Mouse (Mus musculus): ENCODE results near the gene Ahnak. TPM values are rescaled to one million over a fixed set of nuclear protein-coding genes. Genes with fewer than 3 reads are reported as not detected.
"Not testable (repeated sequence)": the region's sequence is repeated elsewhere in the genome, so short reads cannot be mapped to it uniquely, and the experiment has no call there.

Gene Ahnak
- polyA plus RNA-seq, 1 experiment from 2014 or later, result 3.0 TPM

DNA sequence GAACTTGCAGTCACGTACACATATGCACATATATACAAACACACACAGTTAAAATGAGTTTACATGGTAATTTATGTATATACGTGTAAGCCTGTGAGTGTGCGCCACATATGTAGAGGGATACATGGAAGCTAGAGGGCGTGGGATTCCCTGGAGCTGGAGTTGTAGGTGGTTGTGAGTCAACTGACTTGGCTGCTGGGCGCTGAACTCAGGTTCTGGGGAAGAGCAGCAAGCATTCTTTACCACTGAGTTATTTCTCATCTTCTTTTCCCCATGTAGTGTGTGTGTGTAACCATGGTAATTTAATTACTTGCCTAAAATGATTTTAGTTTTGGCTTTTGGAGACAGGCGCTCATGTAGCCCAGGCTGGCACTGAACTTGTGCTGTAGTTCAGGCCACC is 7.5 kb downstream of the Ahnak start:
- Histone ChIP-seq H3K4me3 (replicated peaks) (no peak overlapping the region), H3K27ac (replicated peaks) (no peak overlapping the region)

DNA sequence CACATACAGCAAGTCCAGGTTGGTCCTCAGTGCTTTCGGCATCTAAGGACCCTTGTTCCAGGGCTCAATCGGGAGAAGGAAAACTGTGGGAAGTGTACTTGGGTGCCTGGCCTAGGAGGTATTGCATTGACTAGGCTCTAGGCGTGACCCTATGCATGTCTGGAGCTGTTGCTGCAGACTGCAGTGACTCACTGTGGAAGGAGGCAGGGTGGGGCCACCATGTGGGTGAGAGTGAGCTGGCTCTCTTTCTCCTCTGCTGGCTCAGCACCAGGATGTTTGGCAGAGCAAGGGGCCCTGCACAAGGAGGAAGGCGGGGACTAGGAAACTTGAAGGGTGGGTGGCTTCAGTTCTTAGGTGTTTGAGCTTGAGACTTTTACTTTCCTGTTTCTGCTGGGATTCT is 8.5 kb downstream of the Ahnak start:
- 0 out of 2 replicates have a peak overlapping the region, but pooled peaks have one; percentile 19 for H3K27ac ChIP-seq (replicated peaks)
- 0 out of 2 replicates have a peak overlapping the region, but pooled peaks have one; percentile 1 for H3K4me2 ChIP-seq
- 37% methylated on average over 4 of the region's 4 CpGs for WGBS (ENCODE audit: insufficient replicate concordance)
- H3K27me3 ChIP-seq, result no peaks in the 10 kb centered on the region
- H3K4me1 ChIP-seq (replicated peaks), result peaks cover 31% of the 10 kb centered on the region
- no peaks in the 10 kb centered on the region for H3K9me3 ChIP-seq (replicated peaks)
- H3K4me3 ChIP-seq (replicated peaks), result no peak overlapping the region
- H3K9ac ChIP-seq, result no peak overlapping the region
- no peaks in the 10 kb centered on the region for H3K36me3 ChIP-seq (replicated peaks)
- peak; percentile 66 for ATAC-seq (ENCODE audit: insufficient read depth)

More for the DNA sequence above, 7.5 kb downstream of the Ahnak start:
- Histone ChIP-seq H3K4me2 (no peak overlapping the region), H3K9ac (no peak overlapping the region), H3K9me3 (replicated peaks) (no peaks in the 10 kb centered on the region), H3K36me3 (replicated peaks) (no peaks in the 10 kb centered on the region), H3K27me3 (peaks cover 8% of the 10 kb centered on the region; the same call in 1 of the 2 replicates), H3K4me1 (replicated peaks) (peaks cover 36% of the 10 kb centered on the region)
- WGBS (ENCODE audit: insufficient replicate concordance), result 72% methylated on average over 6 of the region's 6 CpGs
- no peak for ATAC-seq (ENCODE audit: insufficient read depth)

DNA sequence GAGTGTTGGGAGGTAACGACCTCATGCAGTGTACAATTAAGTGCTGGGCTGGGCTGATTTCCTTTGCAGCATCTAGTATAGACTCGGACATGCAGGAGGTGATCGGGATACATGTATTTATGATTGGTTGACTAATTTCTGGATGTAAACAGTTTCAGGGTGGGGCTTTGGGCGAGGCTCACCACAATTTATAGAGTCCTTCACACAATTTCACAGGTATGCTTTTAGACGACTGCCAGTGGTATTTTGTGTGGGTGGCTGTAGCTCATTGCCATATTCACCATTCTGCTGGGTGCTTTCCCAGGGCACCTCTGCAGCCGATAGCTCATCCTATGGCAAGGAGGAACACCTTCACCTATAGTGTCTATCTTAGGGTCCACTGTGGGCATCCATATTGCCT is 9.5 kb downstream of the Ahnak start:
- Histone ChIP-seq H3K4me2 (no peak overlapping the region), H3K4me3 (replicated peaks) (no peak overlapping the region)
- ATAC-seq (ENCODE audit: insufficient read depth), result no peak

DNA sequence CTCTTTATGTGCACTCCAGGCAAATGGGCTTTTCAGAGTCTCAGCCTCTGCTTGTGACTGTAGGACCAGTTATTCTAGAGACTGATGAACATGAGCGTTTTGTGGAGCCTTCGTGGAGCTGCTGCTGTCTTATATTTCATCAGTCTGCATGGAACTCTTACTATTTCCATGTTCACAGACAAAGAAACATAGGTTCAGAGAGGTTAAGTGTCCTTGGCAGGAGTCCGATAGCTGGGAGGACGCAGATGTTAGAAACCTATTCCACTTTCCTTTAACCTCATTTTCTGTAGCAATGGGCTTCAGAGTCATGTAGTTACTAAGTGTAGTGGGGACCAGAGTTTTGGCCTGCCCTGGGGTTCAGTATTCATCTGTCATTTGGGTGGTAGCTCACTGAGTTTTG is 10.1 kb downstream of the Ahnak start:
- Histone ChIP-seq H3K27ac (replicated peaks) (no peak overlapping the region), H3K36me3 (replicated peaks) (no peaks in the 10 kb centered on the region), H3K9me3 (replicated peaks) (no peaks in the 10 kb centered on the region), H3K4me2 (no peak overlapping the region), H3K4me1 (replicated peaks) (peaks cover 21% of the 10 kb centered on the region), H3K4me3 (replicated peaks) (no peak overlapping the region), H3K27me3 (no peaks in the 10 kb centered on the region), H3K9ac (no peak overlapping the region)
- WGBS (ENCODE audit: insufficient replicate concordance), result 75% methylated on average over 4 of the region's 4 CpGs
- ATAC-seq (ENCODE audit: insufficient read depth), result no peak

More for the DNA sequence above, 9.5 kb downstream of the Ahnak start:
- Histone ChIP-seq H3K9me3 (replicated peaks) (no peaks in the 10 kb centered on the region), H3K27ac (replicated peaks) (no peak overlapping the region), H3K9ac (no peak overlapping the region), H3K4me1 (replicated peaks) (peaks cover 21% of the 10 kb centered on the region), H3K27me3 (no peaks in the 10 kb centered on the region), H3K36me3 (replicated peaks) (no peaks in the 10 kb centered on the region)
- 67% methylated on average over 6 of the region's 6 CpGs for WGBS (ENCODE audit: insufficient replicate concordance)

DNA sequence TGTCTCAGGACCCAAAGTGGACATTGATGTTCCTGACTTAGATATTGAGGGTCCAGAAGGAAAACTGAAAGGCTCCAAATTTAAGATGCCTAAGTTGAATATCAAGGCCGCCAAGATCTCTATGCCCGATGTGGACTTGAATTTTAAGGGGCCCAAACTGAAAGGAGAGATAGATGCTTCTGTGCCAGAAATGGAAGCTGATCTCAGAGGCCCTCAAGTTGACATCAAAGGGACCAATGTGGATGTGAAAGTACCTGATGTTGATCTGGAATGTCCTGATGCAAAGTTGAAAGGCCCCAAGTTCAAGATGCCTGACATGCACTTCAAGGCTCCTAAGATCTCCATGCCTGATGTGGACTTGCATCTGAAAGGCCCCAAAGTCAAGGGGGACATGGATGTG is 17.8 kb downstream of the Ahnak start:
- 74% methylated on average over 2 of the region's 2 CpGs for WGBS (ENCODE audit: insufficient replicate concordance)
- not testable (repeated sequence) for H3K27me3 ChIP-seq; H3K27ac ChIP-seq (replicated peaks); H3K4me2 ChIP-seq; H3K36me3 ChIP-seq (replicated peaks); H3K9ac ChIP-seq; H3K4me3 ChIP-seq (replicated peaks); H3K9me3 ChIP-seq (replicated peaks); H3K4me1 ChIP-seq (replicated peaks); ATAC-seq (ENCODE audit: insufficient read depth)

DNA sequence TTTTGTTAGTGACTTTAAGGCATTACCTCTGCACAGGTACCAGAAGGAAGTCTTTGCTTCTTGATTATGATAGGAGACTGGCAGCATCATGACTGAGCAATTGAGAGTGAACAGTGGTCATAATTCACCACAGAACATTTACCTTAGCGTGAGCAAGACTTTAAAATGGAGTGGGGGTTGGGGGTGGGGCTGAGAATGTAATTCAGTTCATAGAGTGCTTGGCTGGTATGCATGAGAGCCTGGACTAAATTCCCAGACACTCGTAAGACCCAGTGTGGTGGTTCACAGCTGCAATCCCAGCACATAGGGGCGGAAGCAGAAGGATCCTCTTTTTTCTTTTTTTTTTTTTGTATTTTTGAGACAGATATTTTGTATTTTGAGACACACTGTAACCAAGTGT is 30.2 kb downstream of the Ahnak start:
- H3K4me3 ChIP-seq (replicated peaks), result no peak overlapping the region
- no peak overlapping the region for H3K4me2 ChIP-seq
- WGBS (ENCODE audit: insufficient replicate concordance), result 57% methylated on average over 3 of the region's 3 CpGs
- no peaks in the 10 kb centered on the region for H3K36me3 ChIP-seq (replicated peaks)
- H3K27me3 ChIP-seq, result no peaks in the 10 kb centered on the region; the same call in 1 of the 2 replicates
- no peaks in the 10 kb centered on the region for H3K9me3 ChIP-seq (replicated peaks)
- H3K4me1 ChIP-seq (replicated peaks), result no peaks in the 10 kb centered on the region
- no peak overlapping the region for H3K9ac ChIP-seq
- no peak overlapping the region for H3K27ac ChIP-seq (replicated peaks)
- ATAC-seq (ENCODE audit: insufficient read depth), result no peak

DNA sequence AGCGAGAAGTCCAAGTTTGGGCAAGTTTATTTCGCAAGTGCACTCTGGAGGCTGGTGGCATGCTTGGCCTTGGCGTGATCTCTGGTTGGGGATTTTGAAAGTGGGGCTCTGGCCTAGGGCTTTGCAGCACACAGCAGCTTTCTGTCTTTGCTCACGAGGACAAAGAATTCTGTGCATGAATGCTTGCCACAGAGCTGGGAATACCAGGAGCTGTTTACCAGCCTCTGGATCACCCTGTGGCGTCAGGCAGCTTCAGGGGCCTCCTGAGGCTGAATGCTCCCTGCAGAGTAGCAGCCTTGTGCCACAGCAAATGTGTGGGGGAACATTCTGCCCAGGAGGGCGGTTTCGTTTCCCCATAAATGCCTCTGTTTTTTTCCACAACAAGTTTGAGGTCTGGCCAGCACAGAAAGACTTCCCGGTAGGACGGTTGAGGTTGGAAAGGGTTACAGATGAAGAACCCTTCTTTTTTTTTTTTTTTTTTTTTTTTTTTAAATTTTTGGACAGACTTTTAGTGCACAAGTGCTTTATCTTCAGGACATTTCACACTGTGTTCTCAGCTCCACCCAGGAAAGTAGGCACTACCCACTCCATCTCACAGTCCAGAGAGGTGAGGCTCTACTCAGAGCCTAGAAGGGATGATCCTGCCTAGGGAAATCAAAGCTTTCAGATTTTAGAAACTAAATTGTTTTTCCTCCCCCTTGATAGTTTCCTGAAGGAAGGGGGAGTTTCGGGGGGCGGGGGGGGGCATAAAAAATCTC is 34.1 kb downstream of the Ahnak start:
- Histone ChIP-seq H3K36me3 (replicated peaks) (no peaks in the 10 kb centered on the region), H3K27me3 (no peaks in the 10 kb centered on the region), H3K4me1 (replicated peaks) (peaks cover 8% of the 10 kb centered on the region), H3K4me3 (replicated peaks) (no peak overlapping the region), H3K9me3 (replicated peaks) (no peaks in the 10 kb centered on the region), H3K27ac (replicated peaks) (no peak overlapping the region), H3K4me2 (no peak overlapping the region), H3K9ac (no peak overlapping the region)
- WGBS (ENCODE audit: insufficient replicate concordance), result 51% methylated on average over 11 of the region's 11 CpGs
- no peak for ATAC-seq (ENCODE audit: insufficient read depth)

DNA sequence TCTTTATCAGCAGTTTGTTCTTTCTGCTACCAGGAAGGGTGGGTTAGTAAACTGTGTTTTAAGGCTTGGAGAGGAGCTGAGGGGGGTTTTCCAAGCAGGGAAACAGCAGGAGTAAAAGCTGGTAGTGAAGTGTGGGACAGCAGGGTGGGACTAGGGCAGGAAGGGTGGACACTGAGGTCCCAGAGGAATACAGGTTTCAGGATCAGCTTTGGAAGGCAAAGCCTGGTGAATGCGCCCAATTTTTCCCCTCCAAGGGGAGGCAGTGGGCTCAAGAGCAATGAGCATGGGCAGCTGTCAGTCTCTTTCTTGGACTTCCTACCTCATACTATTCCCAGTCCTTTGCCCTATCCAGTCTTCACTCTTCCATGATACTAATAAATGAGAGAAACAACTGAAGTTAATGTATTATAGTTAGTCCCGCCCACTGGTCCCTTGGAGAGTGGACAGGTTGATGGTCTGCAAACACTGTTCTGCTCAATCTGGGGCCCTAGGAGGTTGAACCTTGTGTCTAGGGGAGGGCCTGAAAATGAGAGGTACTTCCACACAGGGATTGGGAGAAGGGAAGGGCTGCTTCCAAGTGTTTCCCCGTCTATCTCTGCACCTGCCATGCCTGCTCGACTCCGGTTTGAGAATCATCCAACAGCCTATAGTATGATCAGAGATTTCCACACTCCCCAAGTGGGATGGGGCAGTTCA is 36.6 kb downstream of the Ahnak start:
- Histone ChIP-seq H3K4me1 (replicated peaks) (peaks cover 8% of the 10 kb centered on the region), H3K9me3 (replicated peaks) (no peaks in the 10 kb centered on the region), H3K4me2 (no peak overlapping the region), H3K27me3 (no peaks in the 10 kb centered on the region), H3K27ac (replicated peaks) (no peak overlapping the region), H3K36me3 (replicated peaks) (no peaks in the 10 kb centered on the region), H3K9ac (no peak overlapping the region), H3K4me3 (replicated peaks) (no peak overlapping the region)
- ATAC-seq (ENCODE audit: insufficient read depth), result peak; percentile 62
- 65% methylated on average over 5 of the region's 5 CpGs for WGBS (ENCODE audit: insufficient replicate concordance)

DNA sequence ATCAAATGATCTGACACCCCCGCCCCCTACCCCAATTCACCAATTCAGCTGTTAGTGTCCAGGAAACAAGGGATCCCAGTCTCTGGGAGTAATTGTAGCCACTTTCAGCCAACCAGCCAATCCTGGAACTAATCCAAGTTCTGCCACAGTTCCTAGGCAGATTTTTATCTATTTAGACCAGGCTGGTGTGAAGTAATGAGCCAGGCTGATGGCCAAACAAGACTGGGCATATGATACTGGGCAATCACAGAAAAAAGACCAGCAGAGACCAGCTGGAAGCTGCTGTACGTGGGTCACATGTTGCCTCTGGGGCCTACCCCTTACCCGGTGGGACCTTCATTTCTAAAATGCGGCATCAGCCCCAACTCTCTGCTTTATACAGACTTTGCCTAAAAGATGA is 37.5 kb downstream of the Ahnak start:
- ATAC-seq (ENCODE audit: insufficient read depth), result no peak
- no peaks in the 10 kb centered on the region for H3K36me3 ChIP-seq (replicated peaks)
- H3K9me3 ChIP-seq (replicated peaks), result no peaks in the 10 kb centered on the region
- H3K4me3 ChIP-seq (replicated peaks), result no peak overlapping the region
- no peak overlapping the region for H3K9ac ChIP-seq
- no peak overlapping the region for H3K4me2 ChIP-seq
- no peak overlapping the region for H3K27ac ChIP-seq (replicated peaks)
- peaks cover 8% of the 10 kb centered on the region for H3K4me1 ChIP-seq (replicated peaks)
- 68% methylated on average over 4 of the region's 4 CpGs for WGBS (ENCODE audit: insufficient replicate concordance)
- H3K27me3 ChIP-seq, result no peaks in the 10 kb centered on the region

DNA sequence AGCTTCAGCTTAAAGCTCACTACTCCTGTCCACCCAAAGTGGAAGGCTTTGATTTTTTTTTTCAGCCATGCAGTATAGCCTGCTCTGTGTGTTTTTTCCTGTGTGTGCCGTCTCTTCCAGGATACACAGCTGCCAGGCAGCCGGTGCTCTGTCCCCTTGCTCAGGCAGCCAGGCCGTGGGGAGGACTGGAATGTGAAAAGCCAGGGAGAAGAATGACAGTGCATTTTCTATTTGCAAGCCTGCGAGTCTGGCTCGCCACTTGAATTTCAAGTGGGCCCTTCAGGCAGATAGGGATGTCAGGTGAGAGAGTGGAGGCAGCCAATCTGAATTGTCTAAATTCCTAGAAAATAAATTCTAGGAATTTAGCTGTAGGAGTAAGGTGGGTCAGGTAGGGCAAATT is 38.7 kb downstream of the Ahnak start:
- H3K36me3 ChIP-seq (replicated peaks), result no peaks in the 10 kb centered on the region
- H3K27ac ChIP-seq (replicated peaks), result no peak overlapping the region
- H3K4me3 ChIP-seq (replicated peaks), result no peak overlapping the region
- 25% methylated on average over 5 of the region's 5 CpGs for WGBS (ENCODE audit: insufficient replicate concordance)
- H3K9me3 ChIP-seq (replicated peaks), result no peaks in the 10 kb centered on the region
- H3K27me3 ChIP-seq, result no peaks in the 10 kb centered on the region
- H3K4me1 ChIP-seq (replicated peaks), result peaks cover 12% of the 10 kb centered on the region
- no peak for ATAC-seq (ENCODE audit: insufficient read depth)
- no peak overlapping the region for H3K9ac ChIP-seq
- no peak overlapping the region for H3K4me2 ChIP-seq

DNA sequence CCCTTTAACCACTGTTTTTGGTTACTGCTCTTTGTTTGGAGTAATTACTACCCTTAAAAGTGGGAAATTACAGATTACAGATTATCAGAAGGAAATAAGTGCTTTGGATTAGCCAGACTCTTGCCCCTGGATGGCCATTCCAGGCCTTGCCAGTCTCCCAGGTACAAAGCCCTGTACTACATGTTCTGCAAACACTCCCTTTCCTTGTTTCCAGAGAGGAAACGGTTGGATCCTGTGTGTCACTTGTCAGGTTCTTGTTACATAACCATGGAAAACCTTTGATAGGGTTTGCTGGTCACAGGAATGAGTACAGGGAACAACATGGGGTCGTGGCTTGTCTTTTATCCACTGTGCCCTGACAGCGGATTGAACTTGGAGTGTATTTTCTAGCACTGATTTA is 39.3 kb downstream of the Ahnak start:
- no peaks in the 10 kb centered on the region for H3K27me3 ChIP-seq
- H3K4me3 ChIP-seq (replicated peaks), result no peak overlapping the region
- no peaks in the 10 kb centered on the region for H3K36me3 ChIP-seq (replicated peaks)
- peaks cover 18% of the 10 kb centered on the region for H3K4me1 ChIP-seq (replicated peaks)
- H3K9me3 ChIP-seq (replicated peaks), result no peaks in the 10 kb centered on the region
- no peak overlapping the region for H3K27ac ChIP-seq (replicated peaks)
- ATAC-seq (ENCODE audit: insufficient read depth), result no peak
- H3K9ac ChIP-seq, result no peak overlapping the region
- 47% methylated on average over 3 of the region's 3 CpGs for WGBS (ENCODE audit: insufficient replicate concordance)
- no peak overlapping the region for H3K4me2 ChIP-seq

Data from liver, embryonic 15.5 days (tissue).